Mouse (Mus musculus) E14TG2a.4 (cell line): ENCODE measurements around the gene Mrgbp.
A peak's percentile ranks its signal among the peaks of the same experiment; 100 is the strongest.

Experiments used
- H3K27me3 ChIP-seq: 2 replicates; pipeline ENCODE4 v1.6.1; 2014; ENCODE audit warnings: low read length, control low read depth; ENCODE audit not compliant: insufficient read depth
- H3K36me3 ChIP-seq: 2 replicates; pipeline ENCODE4 v1.6.1; 2014; ENCODE audit warnings: low read length, control low read depth; ENCODE audit not compliant: insufficient read depth
- H3K4me1 ChIP-seq: replicated peaks from 2 replicates; pipeline ENCODE4 v1.6.1; 2014; ENCODE audit warnings: low read depth, low read length, control low read depth
- H3K4me3 ChIP-seq: replicated peaks from 2 replicates; pipeline ENCODE4 v1.5.1; 2014; ENCODE audit warnings: mild to moderate bottlenecking, low read length
- H3K9me3 ChIP-seq: 2 replicates; pipeline ENCODE4 v1.6.1; 2014; ENCODE audit warnings: low read length, control low read depth
- CTCF ChIP-seq: conservative IDR thresholded peaks from 2 replicates; pipeline ENCODE4 v1.5.1; 2014; ENCODE audit warnings: low read length
- NANOG ChIP-seq: IDR thresholded peaks from 2 replicates; pipeline ENCODE4 v1.6.1; 2014; ENCODE audit warnings: borderline replicate concordance, low read length, mixed read lengths
- POU5F1 ChIP-seq: IDR thresholded peaks from 2 replicates; pipeline ENCODE4 v1.6.1; 2014; ENCODE audit warnings: low read length, borderline replicate concordance

Gene Mrgbp

GRCm38 (mm10) chr2:180604781-180605180 is 23.7 kb downstream of the Mrgbp start:
- Histone ChIP-seq H3K4me3 (peak overlapping the region; percentile 50; the same call in 1 of the 2 replicates), H3K9me3 (no peaks in the 10 kb centered on the region), H3K36me3 (no peaks in the 10 kb centered on the region), H3K4me1 (peaks cover 32% of the 10 kb centered on the region), H3K27me3 (peaks cover 49% of the 10 kb centered on the region)
- TF ChIP-seq POU5F1 (no peak), CTCF (no peak), NANOG (no peak)

GRCm38 (mm10) chr2:180610283-180610682 is 29.2 kb downstream of the Mrgbp start:
- H3K27me3 ChIP-seq = peaks cover 54% of the 10 kb centered on the region
- TF ChIP-seq CTCF (no peak), NANOG (no peak), POU5F1 (no peak)
- H3K4me1 ChIP-seq = peaks cover 7% of the 10 kb centered on the region
- H3K9me3 ChIP-seq = no peaks in the 10 kb centered on the region
- H3K36me3 ChIP-seq = no peaks in the 10 kb centered on the region
- H3K4me3 ChIP-seq = no peak overlapping the region

GRCm38 (mm10) chr2:180611882-180612281 is 30.8 kb downstream of the Mrgbp start:
- no peak for TF ChIP-seq POU5F1
- no peak for TF ChIP-seq CTCF
- no peak for TF ChIP-seq NANOG
- Histone ChIP-seq H3K27me3 (peaks cover 50% of the 10 kb centered on the region), H3K4me3 (no peak overlapping the region), H3K36me3 (no peaks in the 10 kb centered on the region), H3K9me3 (no peaks in the 10 kb centered on the region), H3K4me1 (no peaks in the 10 kb centered on the region)
